ENCODE assay signal across 25 mouse cellular contexts in genomic region chr7:122247254-122247864, GRCm38 (mm10). TPM values are rescaled to one million over a fixed set of nuclear protein-coding genes. Genes with fewer than 3 reads are reported as not detected.
DNase-seq lines count a peak whose midpoint lies in the region; TF ChIP-seq lines count a peak whose summit lies in the region.
"Had no signal": no experiment of that assay in that cellular context is flagged by ENCODE, and none has a peak within 500 bp of the region (broad histone marks: within the 10 kb centered on the region; RNA-seq: fewer than 3 reads in every experiment).

No protein-coding gene starts in this region.

- peak; percentile 20 to 28 for DNase-seq in B cell, adult 2 months
- peak; percentile 20 for DNase-seq in T-cell, adult 2 months (ENCODE audit: low spot score)
- peak; percentile 18 to 49 for DNase-seq in thymus, adult 18-20 months
- peak; percentile 40 to 60 for DNase-seq in thymus, postnatal 36 days
- DNase-seq in layer of hippocampus, adult 18-20 months (ENCODE audit: low spot score in 2 of 2) = no peak
- no peak for DNase-seq in left cerebral cortex, adult 2 months (ENCODE audit: extremely low spot score in 1 of 2, low spot score in 2 of 2)
- no peak for DNase-seq in gastrocnemius, postnatal 10 days
- DNase-seq: adrenal gland, adult 2 months; cerebellum, adult 18-20 months; cerebellum, postnatal 25 days; heart, postnatal 36 days; kidney, adult 2 months; kidney, postnatal 10 days; liver; lung, postnatal 4 days; midbrain, embryonic 14.5 days had no signal

- TF ChIP-seq CTCF in left cerebral cortex, adult 2 months (IDR thresholded peaks at IDR 0.05) = no peak

- H3K27ac ChIP-seq in left cerebral cortex, adult 2 months = no peak overlapping the region
- H3K27ac ChIP-seq: embryonic facial prominence, embryonic 12.5 days; forebrain, embryonic 12.5 days; heart, embryonic 15.5 days; hindbrain, embryonic 13.5 days; limb, embryonic 10.5 days; liver, embryonic 15.5 days; neural tube, embryonic 12.5 days had no signal

- no peak overlapping the region for H3K4me3 ChIP-seq in left cerebral cortex, adult 2 months
- H3K4me3 ChIP-seq: embryonic facial prominence, embryonic 12.5 days; erythroblast, embryonic 14.5 days; forebrain, embryonic 12.5 days; heart, embryonic 15.5 days; hindbrain, embryonic 13.5 days; limb, embryonic 10.5 days; liver, embryonic 15.5 days; neural tube, embryonic 12.5 days had no signal

- intact Hi-C loops in left cerebral cortex, adult 2 months (cut with DNase I) = no loop called here

RNA-seq across cellular contexts. Expression of gene Chp2, which starts 28.1 kb away (rescaled TPM):
- 1 to 10 TPM; 3.3 to 3.7 TPM for total RNA-seq in layer of hippocampus, adult 18-20 months (2021)
- 1 to 10 TPM; 4.9 to 5.4 TPM for total RNA-seq in left cerebral cortex, adult 2 months (2021)
- 1 to 10 TPM; 5.1 to 6.2 TPM for total RNA-seq in gastrocnemius, postnatal 10 days (2021)
- total RNA-seq: megakaryocyte-erythroid progenitor cell, adult 5-6 weeks had no signal

RNA-seq across cellular contexts. Expression of gene Prkcb, which starts 41.2 kb away (rescaled TPM):
- 100 to 1,000 TPM; 741 to 778 TPM for total RNA-seq in layer of hippocampus, adult 18-20 months (2021)
- total RNA-seq in left cerebral cortex, adult 2 months (2021) = 100 to 1,000 TPM; 964 to 986 TPM
- 1 to 10 TPM; 2.9 to 4.2 TPM for total RNA-seq in gastrocnemius, postnatal 10 days (2021)

Comparison
In these comparisons a context has a peak if more than half of its experiments do, and no peak if none do; other contexts are left out.
1. DNase-seq: peak in B cell, adult 2 months (2 of 2), T-cell, adult 2 months (single experiment), thymus, adult 18-20 months (2 of 2) and thymus, postnatal 36 days (2 of 2); none in layer of hippocampus, adult 18-20 months (0 of 2), left cerebral cortex, adult 2 months (0 of 2) and gastrocnemius, postnatal 10 days (single experiment).
2. RNA of gene Prkcb, which starts 41.2 kb away (total RNA-seq): 964 to 986 TPM in left cerebral cortex, adult 2 months and 741 to 778 TPM in layer of hippocampus, adult 18-20 months; 2.9 to 4.2 TPM in gastrocnemius, postnatal 10 days; every median in the first group is over 100 times any median in the second.